Mouse (Mus musculus) erythroblast, adult 5-6 weeks (primary cell): ENCODE data around the gene Oscp1. TPM values are rescaled to one million over a fixed set of nuclear protein-coding genes. Genes with fewer than 3 reads are reported as not detected.

ENCODE experiments used
- ATAC-seq: replicated peaks from 2 replicates; pipeline ENCODE4 v1.8.0; 2016; ENCODE audit warnings: moderate number of reproducible peaks, mild to moderate bottlenecking, moderate TSS enrichment, inconsistent platforms; ENCODE audit not compliant: poor library complexity, low FRiP score, severe bottlenecking
- total RNA-seq, 2 experiments: library from RNA; stranded (forward) in 1 of 2; stranded (reverse) in 1 of 2; fragments of 150-400 nt in 1 of 2; fragments of 200-764, 138-1000 nt in 1 of 2; gene quantifications; 2 replicates each; pipeline versions ENCODE4 v1.2.3 to v1.2.4; 2015 to 2017; ENCODE audit warnings: low replicate concordance in 2 of 2

The Oscp1 gene
- total RNA-seq, 2 experiments from 2014 or later = 1.2 to 5.8 TPM

DNA sequence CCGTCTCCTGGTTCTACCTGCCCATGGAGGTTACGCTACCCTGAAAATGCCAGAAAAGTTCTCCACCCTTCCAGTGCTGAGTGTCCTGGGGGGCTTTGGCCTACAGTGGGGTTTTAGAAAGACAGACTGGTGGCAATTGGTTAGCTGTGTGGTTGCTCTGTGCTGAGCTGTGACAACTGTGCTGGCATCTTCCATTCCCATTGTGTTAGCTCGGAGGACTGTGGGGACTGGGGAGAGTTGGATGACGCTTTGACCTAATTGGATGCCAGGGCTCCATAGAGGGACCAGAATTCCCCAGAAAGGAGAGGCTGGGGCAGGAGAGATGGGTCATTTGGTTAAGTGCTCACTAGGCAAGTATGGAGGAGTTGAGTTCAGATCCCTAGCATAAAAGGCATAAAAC lies 75.9 kb downstream of the Oscp1 start:
- ATAC-seq = no peak

DNA sequence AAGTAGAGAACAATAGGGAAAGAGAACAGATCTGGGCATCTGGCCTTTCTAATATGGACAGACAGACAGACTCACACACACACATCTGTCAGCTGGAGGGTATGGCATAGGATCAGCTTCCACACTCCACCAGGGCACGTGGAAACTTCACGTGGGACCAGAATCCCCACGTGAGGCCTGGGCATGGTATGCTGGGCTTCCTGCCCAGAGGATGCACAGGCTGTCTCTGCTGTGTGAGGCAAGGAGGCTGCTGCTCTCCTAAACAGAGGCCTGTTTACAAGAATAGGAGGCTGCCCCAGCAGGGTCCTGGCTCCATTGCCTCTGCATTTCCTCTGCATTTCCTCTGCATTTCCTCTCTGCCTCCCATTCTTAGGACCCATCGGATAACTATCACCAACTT lies 76.3 kb downstream of the Oscp1 start:
- no peak for ATAC-seq

DNA sequence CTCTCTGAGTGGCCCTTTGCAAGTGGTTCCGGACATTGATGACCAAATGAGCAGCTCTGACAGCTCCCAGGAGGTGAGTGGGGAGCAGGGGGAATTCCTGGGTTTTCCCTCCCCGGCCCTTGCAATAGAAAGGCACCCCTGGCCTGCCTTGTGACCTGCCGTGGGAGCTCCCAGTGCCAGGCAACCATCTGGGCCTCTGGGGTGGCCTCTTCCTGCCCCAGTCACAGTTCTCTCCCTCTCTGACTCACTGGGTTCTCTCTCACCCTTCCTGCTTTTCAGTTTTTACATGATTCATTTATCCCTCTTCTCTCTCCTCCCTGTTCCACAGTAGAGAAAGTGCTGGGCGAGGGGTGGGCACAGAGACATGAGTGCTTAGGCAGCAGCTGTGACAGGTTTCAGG lies 79.4 kb downstream of the Oscp1 start:
- ATAC-seq = no peak

DNA sequence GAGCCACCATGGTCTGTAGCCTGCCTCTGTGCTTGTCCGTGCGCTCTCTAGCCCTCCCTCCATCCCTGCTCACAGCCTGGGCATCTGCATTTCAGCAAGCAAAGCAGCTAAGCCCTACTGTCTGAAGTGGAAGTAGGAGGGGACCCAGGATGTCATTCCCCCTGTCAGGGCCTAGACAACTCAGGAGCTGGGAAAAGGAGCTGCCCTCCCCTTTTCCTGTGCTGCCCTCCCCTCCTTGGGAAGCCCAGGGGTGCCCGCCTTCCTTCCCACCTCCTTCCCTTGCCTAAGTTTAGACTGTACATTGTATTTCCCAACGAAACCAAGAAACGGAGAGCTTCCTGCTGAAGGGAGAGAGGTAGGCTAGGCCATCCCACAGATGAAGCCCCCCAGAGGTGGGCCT lies 82.7 kb downstream of the Oscp1 start:
- ATAC-seq = no peak

Other genes with a start within 250 kb of the Oscp1 start
- 74.2 and 86.5 TPM in 2 replicates for gene Csf3r, start 34.0 kb upstream of the Oscp1 start, total RNA-seq (2015; ENCODE audit: low replicate concordance)
- 18.5 and 32.1 TPM in 2 replicates for gene Csf3r, start 34.0 kb upstream of the Oscp1 start, total RNA-seq (2017; ENCODE audit: low replicate concordance)
- gene Mrps15, start 11.6 kb upstream of the Oscp1 start, total RNA-seq (2015; ENCODE audit: low replicate concordance) = 28.2 and 37.1 TPM in 2 replicates
- 3.9 and 14.2 TPM in 2 replicates for gene Mrps15, start 11.6 kb upstream of the Oscp1 start, total RNA-seq (2017; ENCODE audit: low replicate concordance)
- 5.6 and 14.0 TPM in 2 replicates for gene Lsm10, start 38.1 kb downstream of the Oscp1 start, total RNA-seq (2015; ENCODE audit: low replicate concordance)
- gene Lsm10, start 38.1 kb downstream of the Oscp1 start, total RNA-seq (2017; ENCODE audit: low replicate concordance) = 2.0 and 6.5 TPM in 2 replicates
- gene Stk40, start 45.4 kb downstream of the Oscp1 start, total RNA-seq (2015; ENCODE audit: low replicate concordance) = 3.8 and 4.0 TPM in 2 replicates
- gene Stk40, start 45.4 kb downstream of the Oscp1 start, total RNA-seq (2017; ENCODE audit: low replicate concordance) = 4.2 TPM in 2 replicates
- not detected in 2 replicates for gene Eva1b, start 89.2 kb downstream of the Oscp1 start, total RNA-seq (2015; ENCODE audit: low replicate concordance)
- not detected in 2 replicates for gene Eva1b, start 89.2 kb downstream of the Oscp1 start, total RNA-seq (2017; ENCODE audit: low replicate concordance)
- not detected in 2 replicates for gene Sh3d21, start 104.9 kb downstream of the Oscp1 start, total RNA-seq (2015; ENCODE audit: low replicate concordance)
- 0.09 and 0.70 TPM in 2 replicates for gene Sh3d21, start 104.9 kb downstream of the Oscp1 start, total RNA-seq (2017; ENCODE audit: low replicate concordance)
- 40.5 and 74.0 TPM in 2 replicates for gene Thrap3, start 144.2 kb downstream of the Oscp1 start, total RNA-seq (2015; ENCODE audit: low replicate concordance)
- gene Thrap3, start 144.2 kb downstream of the Oscp1 start, total RNA-seq (2017; ENCODE audit: low replicate concordance) = 130 and 133 TPM in 2 replicates
- gene Map7d1, start 197.8 kb downstream of the Oscp1 start, total RNA-seq (2015; ENCODE audit: low replicate concordance) = 3.3 and 7.3 TPM in 2 replicates
- 7.7 and 17.0 TPM in 2 replicates for gene Map7d1, start 197.8 kb downstream of the Oscp1 start, total RNA-seq (2017; ENCODE audit: low replicate concordance)
- 8.3 and 12.7 TPM in 2 replicates for gene Trappc3, start 203.8 kb downstream of the Oscp1 start, total RNA-seq (2015; ENCODE audit: low replicate concordance)
- 10.7 and 14.2 TPM in 2 replicates for gene Trappc3, start 203.8 kb downstream of the Oscp1 start, total RNA-seq (2017; ENCODE audit: low replicate concordance)
- gene Col8a2, start 228.2 kb downstream of the Oscp1 start, total RNA-seq (2015; ENCODE audit: low replicate concordance) = not detected in 2 replicates
- not detected in 2 replicates for gene Col8a2, start 228.2 kb downstream of the Oscp1 start, total RNA-seq (2017; ENCODE audit: low replicate concordance)